Mouse (Mus musculus) neural tube, embryonic 13.5 days (tissue): ENCODE measurements at regions not wholly inside any gene's neighbourhood (a gene's known extent, or its start where the extent isn't known, plus 50 kb on each side); places are given as distances from the start of the nearest gene placed in this dataset.

Experiments used
- ATAC-seq: fragments of 200-750 bp; cut with Nextera tagmentation; 2 replicates; pipeline ENCODE4 v1.8.0; 2017; ENCODE audit warnings: low read depth, mild to moderate bottlenecking, moderate TSS enrichment, moderate library complexity
- H3K27ac ChIP-seq: fragments of 300-500 bp; sonication (generic); replicated peaks from 2 replicates; pipeline ENCODE4 v1.5.1; 2015; ENCODE audit warnings: moderate library complexity, mild to moderate bottlenecking, inconsistent platforms
- H3K27me3 ChIP-seq: fragments of 300-500 bp; sonication (generic); 2 replicates; pipeline ENCODE4 v1.6.1; 2015; ENCODE audit warnings: mild to moderate bottlenecking, inconsistent platforms
- H3K36me3 ChIP-seq: fragments of 300-500 bp; sonication (generic); 2 replicates; pipeline ENCODE4 v1.6.1; 2015; ENCODE audit warnings: mild to moderate bottlenecking, inconsistent platforms
- H3K4me1 ChIP-seq: fragments of 300-500 bp; sonication (generic); replicated peaks from 2 replicates; pipeline ENCODE4 v1.6.1; 2015; ENCODE audit warnings: inconsistent platforms
- H3K4me2 ChIP-seq: fragments of 300-500 bp; sonication (generic); 2 replicates; pipeline ENCODE4 v1.6.1; 2015; ENCODE audit warnings: inconsistent platforms, mild to moderate bottlenecking, moderate library complexity
- H3K4me3 ChIP-seq: fragments of 300-500 bp; sonication (generic); 2 replicates; pipeline ENCODE4 v1.5.1; 2015; ENCODE audit warnings: mild to moderate bottlenecking, inconsistent platforms
- H3K9ac ChIP-seq: fragments of 300-500 bp; sonication (generic); 2 replicates; pipeline ENCODE4 v1.6.1; 2015; ENCODE audit warnings: moderate library complexity, mild to moderate bottlenecking, inconsistent platforms
- H3K9me3 ChIP-seq: fragments of 300-500 bp; sonication (generic); 2 replicates; pipeline ENCODE4 v1.6.1; 2016; ENCODE audit warnings: inconsistent platforms
- WGBS: fragments of 180-500 bp; shearing (Covaris S2); methylation state at CpG from one replicate; pipeline ENCODE4 v1.1.7; 2015; 5-methylcytosine and 5-hydroxymethylcytosine counted together

GRCm38 (mm10) chr5:91456924-91457323 is 54.1 kb upstream of the Btc start:
- H3K27me3 ChIP-seq, result no peaks in the 10 kb centered on the region
- peak overlapping the region; percentile 49; the same call in 1 of the 2 replicates for H3K27ac ChIP-seq
- H3K36me3 ChIP-seq, result no peaks in the 10 kb centered on the region
- no peak overlapping the region for H3K4me3 ChIP-seq
- WGBS, result 38% methylated on average over 3 of the region's 3 CpGs
- no peak overlapping the region for H3K4me2 ChIP-seq
- peak; percentile 78 for ATAC-seq
- no peak overlapping the region for H3K9ac ChIP-seq
- peaks cover 8% of the 10 kb centered on the region for H3K4me1 ChIP-seq
- no peaks in the 10 kb centered on the region for H3K9me3 ChIP-seq

- no peaks in the 10 kb centered on the region for H3K27me3 ChIP-seq
- ATAC-seq, result peak; percentile 93
- H3K9ac ChIP-seq, result no peak overlapping the region
- no peaks in the 10 kb centered on the region for H3K4me1 ChIP-seq
- H3K36me3 ChIP-seq, result no peaks in the 10 kb centered on the region
- no peak overlapping the region for H3K4me3 ChIP-seq
- H3K27ac ChIP-seq, result no peak overlapping the region
- no peak overlapping the region for H3K4me2 ChIP-seq
- WGBS, result 47% methylated on average over 4 of the region's 4 CpGs
- no peaks in the 10 kb centered on the region for H3K9me3 ChIP-seq
Measured at GRCm38 (mm10) chr5:91464876-91465508, 52.4 kb upstream of the Parm1 start.
